Mouse (Mus musculus) C2C12 (cell line): ENCODE results near the gene Palld. TPM values are rescaled to one million over a fixed set of nuclear protein-coding genes. Genes with fewer than 3 reads are reported as not detected.
A peak's percentile ranks its signal among the peaks of the same experiment; 100 is the strongest.

ENCODE experiments used
- H3K27me3 ChIP-seq: one replicate; pipeline ENCODE4 v1.6.1; 2011; ENCODE audit not compliant: control insufficient read depth, insufficient read depth, insufficient read length
- H3K36me3 ChIP-seq: one replicate; pipeline ENCODE4 v1.6.1; 2011; ENCODE audit not compliant: control insufficient read depth, insufficient read depth
- H3K4me3 ChIP-seq: one replicate; pipeline ENCODE4 v1.5.1; 2011; ENCODE audit warnings: mild to moderate bottlenecking, control low read depth; ENCODE audit not compliant: poor library complexity, insufficient read depth, severe bottlenecking
- H3K79me2 ChIP-seq: one replicate; pipeline ENCODE4 v1.6.1; 2011; ENCODE audit not compliant: control insufficient read depth, insufficient read depth
- H3K79me3 ChIP-seq: one replicate; pipeline ENCODE4 v1.6.1; 2011; ENCODE audit warnings: low read depth, control low read depth
- H3ac ChIP-seq: one replicate; pipeline ENCODE3; 2011; ENCODE audit warnings: low read depth; ENCODE audit not compliant: control insufficient read depth, insufficient read length
- CEBPB ChIP-seq: IDR thresholded peaks from one replicate; pipeline ENCODE4 v1.6.1; 2011; ENCODE audit warnings: low read depth, mild to moderate bottlenecking, control low read depth, moderate library complexity
- CTCF ChIP-seq: IDR thresholded peaks from one replicate; pipeline ENCODE4 v1.5.1; 2011; ENCODE audit not compliant: control insufficient read depth, insufficient read depth, insufficient read length
- FOSL1 ChIP-seq: IDR thresholded peaks from one replicate; pipeline ENCODE4 v1.8.0; 2011; ENCODE audit warnings: mild to moderate bottlenecking, low read length; ENCODE audit not compliant: poor library complexity, insufficient read depth, severe bottlenecking
- MAX ChIP-seq: IDR thresholded peaks from one replicate; pipeline ENCODE4 v1.6.1; 2011; ENCODE audit warnings: mild to moderate bottlenecking, control low read depth
- MYOD1 ChIP-seq: IDR thresholded peaks from one replicate; pipeline ENCODE4 v1.6.1; 2011; ENCODE audit warnings: low read depth; ENCODE audit not compliant: control insufficient read depth, insufficient read length
- MYOG ChIP-seq: IDR thresholded peaks from one replicate; pipeline ENCODE4 v1.6.1; 2011; ENCODE audit not compliant: control insufficient read depth, insufficient read length; ENCODE audit errors: extremely low read depth
- USF1 ChIP-seq: IDR thresholded peaks from one replicate; pipeline ENCODE4 v1.6.1; 2011; ENCODE audit warnings: low read depth, mild to moderate bottlenecking, control low read depth, moderate library complexity
- polyA plus RNA-seq: library from polyadenylated mRNA; unstranded; fragments of >200 nt; fragmentation: generic; extraction: Trizol; gene quantifications from one replicate; pipeline ENCODE4 v1.2.1, GENCODE M21; 2012; ENCODE audit warnings: missing spikeins

Palld gene
- polyA plus RNA-seq, 1 experiment: 79.5 TPM

- Histone ChIP-seq H3K79me3 (no peaks in the 10 kb centered on the region), H3K27me3 (no peaks in the 10 kb centered on the region), H3K79me2 (no peaks in the 10 kb centered on the region), H3K36me3 (no peaks in the 10 kb centered on the region), H3ac (no peak overlapping the region), H3K4me3 (no peak overlapping the region)
- TF ChIP-seq CEBPB: no peak
- peak; percentile 6 for TF ChIP-seq MYOD1
Measured at GRCm38 (mm10) chr8:61771328-61771727, 131.2 kb downstream of the Palld start.

GRCm38 (mm10) chr8:61769340-61769879, 133.1 kb downstream of the Palld start:
- Histone ChIP-seq H3K36me3 (no peaks in the 10 kb centered on the region), H3K4me3 (no peak overlapping the region), H3K79me3 (no peaks in the 10 kb centered on the region), H3ac (no peak overlapping the region), H3K27me3 (no peaks in the 10 kb centered on the region), H3K79me2 (no peaks in the 10 kb centered on the region)
- TF ChIP-seq USF1 (no peak), CTCF (no peak), FOSL1 (no peak)

- Histone ChIP-seq H3K79me2 (peaks cover 35% of the 10 kb centered on the region), H3K79me3 (peaks cover 5% of the 10 kb centered on the region), H3K27me3 (no peaks in the 10 kb centered on the region), H3K36me3 (peaks cover 6% of the 10 kb centered on the region), H3K4me3 (peak overlapping the region; percentile 47), H3ac (peak overlapping the region; percentile 90)
- no peak for TF ChIP-seq MYOD1
- TF ChIP-seq MYOG: no peak
- no peak for TF ChIP-seq CTCF
- no peak for TF ChIP-seq USF1
- no peak for TF ChIP-seq FOSL1
- no peak for TF ChIP-seq CEBPB
- no peak for TF ChIP-seq MAX
Measured at GRCm38 (mm10) chr8:61760190-61760578, 142.3 kb downstream of the Palld start.

- H3K27me3 ChIP-seq: no peaks in the 10 kb centered on the region
- peak overlapping the region; percentile 47 for H3K4me3 ChIP-seq
- TF ChIP-seq CTCF (no peak), CEBPB (no peak)
- H3K79me2 ChIP-seq: peaks cover 41% of the 10 kb centered on the region
- peaks cover 7% of the 10 kb centered on the region for H3K36me3 ChIP-seq
- H3K79me3 ChIP-seq: peaks cover 7% of the 10 kb centered on the region
- H3ac ChIP-seq: peak overlapping the region; percentile 90
Measured at GRCm38 (mm10) chr8:61759327-61760189, 142.9 kb downstream of the Palld start.

GRCm38 (mm10) chr8:61758686-61759326, 143.7 kb downstream of the Palld start:
- Histone ChIP-seq H3ac (peak overlapping the region; percentile 45), H3K79me2 (peaks cover 49% of the 10 kb centered on the region), H3K36me3 (peaks cover 11% of the 10 kb centered on the region), H3K79me3 (peaks cover 14% of the 10 kb centered on the region), H3K4me3 (peak overlapping the region; percentile 47), H3K27me3 (no peaks in the 10 kb centered on the region)
- TF ChIP-seq MAX (no peak), FOSL1 (no peak), MYOD1 (no peak), USF1 (no peak), MYOG (no peak), CTCF (no peak), CEBPB (no peak)
